Mouse (Mus musculus): ENCODE measurements around the gene Rtn4rl1. TPM values are rescaled to one million over a fixed set of nuclear protein-coding genes. Genes with fewer than 3 reads are reported as not detected.
A peak's percentile ranks its signal among the peaks of the same experiment; 100 is the strongest.

Rtn4rl1 gene
- polyA plus RNA-seq, 1 experiment from 2014 or later, result 3.6 TPM

GRCm38 (mm10) chr11:75263274-75263963 is 69.8 kb downstream of the Rtn4rl1 start:
- Histone ChIP-seq H3K27ac (peak overlapping the region; percentile 65; the same call in 1 of the 2 replicates), H3K4me2 (no peak overlapping the region), H3K27me3 (peaks cover 9% of the 10 kb centered on the region; the same call in 1 of the 2 replicates), H3K9me3 (replicated peaks) (no peaks in the 10 kb centered on the region), H3K36me3 (no peaks in the 10 kb centered on the region), H3K9ac (no peak overlapping the region), H3K4me3 (replicated peaks) (no peak overlapping the region), H3K4me1 (peaks cover 67% of the 10 kb centered on the region)
- WGBS, result 45% methylated on average over 15 of the region's 15 CpGs
- ATAC-seq (replicated peaks; ENCODE audit: low FRiP score), result no peak

GRCm38 (mm10) chr11:75263964-75264312 is 70.4 kb downstream of the Rtn4rl1 start:
- H3K9me3 ChIP-seq (replicated peaks), result no peaks in the 10 kb centered on the region
- no peak overlapping the region for H3K4me3 ChIP-seq (replicated peaks)
- no peak for ATAC-seq (replicated peaks; ENCODE audit: low FRiP score)
- peaks cover 69% of the 10 kb centered on the region for H3K4me1 ChIP-seq
- WGBS, result 49% methylated on average over 6 of the region's 6 CpGs
- no peaks in the 10 kb centered on the region for H3K36me3 ChIP-seq
- peaks cover 9% of the 10 kb centered on the region; the same call in 1 of the 2 replicates for H3K27me3 ChIP-seq
- H3K9ac ChIP-seq, result no peak overlapping the region
- H3K4me2 ChIP-seq, result no peak overlapping the region
- H3K27ac ChIP-seq, result 0 out of 2 replicates have a peak overlapping the region, but pooled peaks have one; percentile 37

- Histone ChIP-seq H3K9me3 (replicated peaks) (no peaks in the 10 kb centered on the region), H3K9ac (no peak overlapping the region), H3K36me3 (no peaks in the 10 kb centered on the region), H3K4me2 (no peak overlapping the region), H3K4me3 (replicated peaks) (no peak overlapping the region), H3K27me3 (peaks cover 9% of the 10 kb centered on the region; the same call in 1 of the 2 replicates), H3K4me1 (peaks cover 66% of the 10 kb centered on the region), H3K27ac (no peak overlapping the region)
- 89% methylated on average over 6 of the region's 6 CpGs for WGBS
- no peak for ATAC-seq (replicated peaks; ENCODE audit: low FRiP score)
Observed at GRCm38 (mm10) chr11:75264550-75264949, 71.0 kb downstream of the Rtn4rl1 start.

- Histone ChIP-seq H3K4me3 (replicated peaks) (no peak overlapping the region), H3K9me3 (replicated peaks) (no peaks in the 10 kb centered on the region), H3K4me2 (0 out of 2 replicates have a peak overlapping the region, but pooled peaks have one; percentile 21), H3K4me1 (peaks cover 60% of the 10 kb centered on the region), H3K9ac (no peak overlapping the region), H3K27me3 (peaks cover 9% of the 10 kb centered on the region; the same call in 1 of the 2 replicates), H3K36me3 (no peaks in the 10 kb centered on the region), H3K27ac (no peak overlapping the region)
- 45% methylated on average over 15 of the region's 15 CpGs for WGBS
- ATAC-seq (replicated peaks; ENCODE audit: low FRiP score), result no peak
Observed at GRCm38 (mm10) chr11:75265545-75265944, 72.0 kb downstream of the Rtn4rl1 start.

- no peaks in the 10 kb centered on the region for H3K9me3 ChIP-seq (replicated peaks)
- H3K36me3 ChIP-seq, result no peaks in the 10 kb centered on the region
- 55% methylated on average over 9 of the region's 9 CpGs for WGBS
- H3K4me3 ChIP-seq (replicated peaks), result no peak overlapping the region
- ATAC-seq (replicated peaks; ENCODE audit: low FRiP score), result no peak
- H3K9ac ChIP-seq, result no peak overlapping the region
- 0 out of 2 replicates have a peak overlapping the region, but pooled peaks have one; percentile 47 for H3K27ac ChIP-seq
- no peak overlapping the region for H3K4me2 ChIP-seq
- peaks cover 9% of the 10 kb centered on the region; the same call in 1 of the 2 replicates for H3K27me3 ChIP-seq
- H3K4me1 ChIP-seq, result peaks cover 45% of the 10 kb centered on the region
Observed at GRCm38 (mm10) chr11:75267826-75268281, 74.3 kb downstream of the Rtn4rl1 start.

- no peak overlapping the region for H3K4me3 ChIP-seq (replicated peaks)
- WGBS, result 72% methylated on average over 5 of the region's 5 CpGs
- H3K27me3 ChIP-seq, result peaks cover 9% of the 10 kb centered on the region; the same call in 1 of the 2 replicates
- H3K36me3 ChIP-seq, result no peaks in the 10 kb centered on the region
- peaks cover 44% of the 10 kb centered on the region for H3K4me1 ChIP-seq
- H3K27ac ChIP-seq, result no peak overlapping the region
- no peak overlapping the region for H3K4me2 ChIP-seq
- no peak overlapping the region for H3K9ac ChIP-seq
- no peaks in the 10 kb centered on the region for H3K9me3 ChIP-seq (replicated peaks)
- ATAC-seq (replicated peaks; ENCODE audit: low FRiP score), result no peak
Observed at GRCm38 (mm10) chr11:75268492-75268891, 74.9 kb downstream of the Rtn4rl1 start.

- ATAC-seq (replicated peaks; ENCODE audit: low FRiP score), result no peak
- 77% methylated on average over 4 of the region's 4 CpGs for WGBS
- peaks cover 7% of the 10 kb centered on the region for H3K27me3 ChIP-seq
- H3K9me3 ChIP-seq (replicated peaks), result no peaks in the 10 kb centered on the region
- H3K27ac ChIP-seq, result no peak overlapping the region
- no peak overlapping the region for H3K4me2 ChIP-seq
- H3K9ac ChIP-seq, result no peak overlapping the region
- peaks cover 41% of the 10 kb centered on the region for H3K4me1 ChIP-seq
- H3K36me3 ChIP-seq, result no peaks in the 10 kb centered on the region
- no peak overlapping the region for H3K4me3 ChIP-seq (replicated peaks)
Observed at GRCm38 (mm10) chr11:75269213-75269612, 75.6 kb downstream of the Rtn4rl1 start.

- H3K27ac ChIP-seq, result no peak overlapping the region
- ATAC-seq (replicated peaks; ENCODE audit: low FRiP score), result no peak
- peaks cover 45% of the 10 kb centered on the region for H3K4me1 ChIP-seq
- H3K27me3 ChIP-seq, result peaks cover 18% of the 10 kb centered on the region
- 80% methylated on average over 8 of the region's 8 CpGs for WGBS
- H3K36me3 ChIP-seq, result no peaks in the 10 kb centered on the region
- no peaks in the 10 kb centered on the region for H3K9me3 ChIP-seq (replicated peaks)
- no peak overlapping the region for H3K4me2 ChIP-seq
- H3K4me3 ChIP-seq (replicated peaks), result no peak overlapping the region
- no peak overlapping the region for H3K9ac ChIP-seq
Observed at GRCm38 (mm10) chr11:75270276-75270984, 76.8 kb downstream of the Rtn4rl1 start.

GRCm38 (mm10) chr11:75270985-75271434 is 77.4 kb downstream of the Rtn4rl1 start:
- H3K27ac ChIP-seq, result no peak overlapping the region
- ATAC-seq (replicated peaks; ENCODE audit: low FRiP score), result no peak
- no peak overlapping the region for H3K4me3 ChIP-seq (replicated peaks)
- H3K9me3 ChIP-seq (replicated peaks), result no peaks in the 10 kb centered on the region
- H3K4me1 ChIP-seq, result peaks cover 42% of the 10 kb centered on the region
- no peak overlapping the region for H3K9ac ChIP-seq
- H3K27me3 ChIP-seq, result peaks cover 18% of the 10 kb centered on the region
- WGBS, result 71% methylated on average over 7 of the region's 7 CpGs
- H3K36me3 ChIP-seq, result no peaks in the 10 kb centered on the region
- no peak overlapping the region for H3K4me2 ChIP-seq

- WGBS, result 22% methylated on average over 8 of the region's 8 CpGs
Observed at GRCm38 (mm10) chr11:75273466-75273865, 79.9 kb downstream of the Rtn4rl1 start.

GRCm38 (mm10) chr11:75275035-75275434 is 81.5 kb downstream of the Rtn4rl1 start:
- H3K27ac ChIP-seq, result no peak overlapping the region
- WGBS, result 37% methylated on average over 6 of the region's 6 CpGs
- H3K4me1 ChIP-seq, result peaks cover 41% of the 10 kb centered on the region
- no peaks in the 10 kb centered on the region for H3K36me3 ChIP-seq
- ATAC-seq (replicated peaks; ENCODE audit: low FRiP score), result no peak
- H3K9ac ChIP-seq, result no peak overlapping the region
- no peak overlapping the region for H3K4me3 ChIP-seq (replicated peaks)
- peaks cover 12% of the 10 kb centered on the region for H3K27me3 ChIP-seq
- no peaks in the 10 kb centered on the region for H3K9me3 ChIP-seq (replicated peaks)
- no peak overlapping the region for H3K4me2 ChIP-seq

More at GRCm38 (mm10) chr11:75273466-75273865, 79.9 kb downstream of the Rtn4rl1 start:
- Histone ChIP-seq H3K4me1 (peaks cover 30% of the 10 kb centered on the region), H3K9ac (no peak overlapping the region), H3K36me3 (no peaks in the 10 kb centered on the region), H3K27me3 (peaks cover 11% of the 10 kb centered on the region; the same call in 1 of the 2 replicates), H3K27ac (no peak overlapping the region), H3K9me3 (replicated peaks) (no peaks in the 10 kb centered on the region), H3K4me3 (replicated peaks) (no peak overlapping the region), H3K4me2 (no peak overlapping the region)
- no peak for ATAC-seq (replicated peaks; ENCODE audit: low FRiP score)

- Histone ChIP-seq H3K27me3 (peaks cover 43% of the 10 kb centered on the region), H3K36me3 (no peaks in the 10 kb centered on the region), H3K9me3 (replicated peaks) (no peaks in the 10 kb centered on the region), H3K4me2 (no peak overlapping the region), H3K4me3 (replicated peaks) (no peak overlapping the region), H3K4me1 (peaks cover 50% of the 10 kb centered on the region), H3K27ac (no peak overlapping the region), H3K9ac (no peak overlapping the region)
- WGBS, result 71% methylated on average over 7 of the region's 7 CpGs
- no peak for ATAC-seq (replicated peaks; ENCODE audit: low FRiP score)
Observed at GRCm38 (mm10) chr11:75278115-75278514, 84.5 kb downstream of the Rtn4rl1 start.

Measured in kidney, embryonic 15.5 days (tissue).